ENCODE assay signal across 8 mouse cellular contexts in the genomic region with DNA sequence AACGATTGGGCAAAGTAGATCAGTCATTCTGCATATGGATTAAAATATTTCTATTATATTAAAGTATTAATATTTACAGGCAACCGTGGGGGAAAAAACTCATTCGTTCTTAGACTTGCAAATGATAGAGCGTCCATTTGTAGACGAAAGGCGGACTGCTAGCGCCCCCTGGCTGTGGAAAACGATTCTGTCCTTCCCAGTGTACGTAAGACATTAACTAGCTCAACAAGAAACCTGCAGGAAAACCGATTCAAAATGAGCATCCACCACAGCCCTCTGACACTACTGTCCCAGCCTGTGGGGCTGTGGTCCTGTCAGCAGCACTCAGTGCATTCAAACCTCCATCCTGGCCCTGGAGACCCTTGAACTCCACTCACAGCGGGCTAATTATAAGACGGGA. TPM values are rescaled to one million over a fixed set of nuclear protein-coding genes. Genes with fewer than 3 reads are reported as not detected.
A peak's percentile ranks its signal among the peaks of the same experiment; 100 is the strongest.
DNase-seq lines count a peak whose midpoint lies in the region; ATAC-seq and TF ChIP-seq lines count a peak whose summit lies in the region.

No protein-coding gene starts in this region.

- H3K4me3 ChIP-seq in kidney, embryonic 15.5 days (replicated peaks) = no peak overlapping the region
- no peak overlapping the region for H3K4me3 ChIP-seq in liver, postnatal 0 days (ENCODE audit: low read depth, low read length)

- 17% methylated on average over 12 of the region's 12 CpGs for WGBS in kidney, embryonic 15.5 days
- 17% methylated on average over 12 of the region's 12 CpGs for WGBS in liver, postnatal 0 days (ENCODE audit: insufficient replicate concordance)

- peak; percentile 52 for DNase-seq in kidney, adult 11 months
- DNase-seq in gastrocnemius, postnatal 25 days = peak; percentile 55
- DNase-seq in kidney, postnatal 10 days = peak; percentile 94
- DNase-seq in liver, postnatal 0 days = peak; percentile 86
- peak; percentile 19 for DNase-seq in ovary, adult 18-20 months (ENCODE audit: low spot score)
- DNase-seq in thymus, adult 18-20 months = peak; percentile 26 to 45

- TF ChIP-seq CTCF in liver, postnatal 0 days (IDR thresholded peaks at IDR 0.05; ENCODE audit: low read depth) = peak; percentile 86

- H3K4me1 ChIP-seq in kidney, embryonic 15.5 days = peaks cover 4% of the 10 kb centered on the region; the same call in 1 of the 2 replicates
- no peaks in the 10 kb centered on the region for H3K4me1 ChIP-seq in liver, postnatal 0 days (ENCODE audit: insufficient read depth)

- no peak for TF ChIP-seq EP300 in liver, postnatal 0 days (IDR thresholded peaks at IDR 0.05; ENCODE audit: low read depth)

- no peaks in the 10 kb centered on the region for H3K27me3 ChIP-seq in kidney, embryonic 15.5 days
- no peaks in the 10 kb centered on the region for H3K27me3 ChIP-seq in liver, postnatal 0 days (ENCODE audit: insufficient read depth, low read length)

- H3K4me2 ChIP-seq in kidney, embryonic 15.5 days = no peak overlapping the region
- H3K4me2 ChIP-seq in liver, postnatal 0 days (ENCODE audit: low read depth, low read length) = no peak overlapping the region

- ATAC-seq in kidney, embryonic 15.5 days (replicated peaks; ENCODE audit: low FRiP score) = no peak
- ATAC-seq in common myeloid progenitor, adult 5-6 weeks (replicated peaks; ENCODE audit: low read depth, poor library complexity, severe bottlenecking) = peak; percentile 87
- ATAC-seq in liver, postnatal 0 days = no peak

- no peak overlapping the region for H3K27ac ChIP-seq in kidney, embryonic 15.5 days
- H3K27ac ChIP-seq in liver, postnatal 0 days (ENCODE audit: low read depth) = no peak overlapping the region

- H3K36me3 ChIP-seq in kidney, embryonic 15.5 days = no peaks in the 10 kb centered on the region
- no peaks in the 10 kb centered on the region for H3K36me3 ChIP-seq in liver, postnatal 0 days (replicated peaks; ENCODE audit: insufficient read depth, low read length)

- no peak overlapping the region for H3K9ac ChIP-seq in kidney, embryonic 15.5 days
- no peak overlapping the region for H3K9ac ChIP-seq in liver, postnatal 0 days (replicated peaks)

- H3K9me3 ChIP-seq in kidney, embryonic 15.5 days (replicated peaks) = peaks cover 4% of the 10 kb centered on the region
- H3K9me3 ChIP-seq in liver, postnatal 0 days (ENCODE audit: low read length) = no peaks in the 10 kb centered on the region

RNA-seq across cellular contexts. Expression of gene Gfra1, which starts 13.7 kb away (rescaled TPM):
- 65.3 and 67.8 TPM in 2 replicates for polyA plus RNA-seq in kidney, embryonic 15.5 days (2015; fragmentation: Nextera tagmentation; extraction: Ambion mirVana)
- total RNA-seq in common myeloid progenitor, adult 5-6 weeks (2017) = 0.09 TPM in 1 of 2 replicates, not detected in the other
- 1 to 10 TPM; 2.1 to 3.2 TPM for total RNA-seq in gastrocnemius, postnatal 25 days (2021)
- 8.4 and 8.8 TPM in 2 replicates for polyA plus RNA-seq in liver, postnatal 0 days (2015; fragmentation: Nextera tagmentation; extraction: Ambion mirVana)

RNA-seq across cellular contexts. Expression of gene Ccdc172, which starts 42.4 kb away (rescaled TPM):
- not detected in 2 replicates for polyA plus RNA-seq in kidney, embryonic 15.5 days (2015; fragmentation: Nextera tagmentation; extraction: Ambion mirVana)
- total RNA-seq in common myeloid progenitor, adult 5-6 weeks (2017) = not detected in 2 replicates
- total RNA-seq in gastrocnemius, postnatal 25 days (2021) = not detected
- not detected in 2 replicates for polyA plus RNA-seq in liver, postnatal 0 days (2015; fragmentation: Nextera tagmentation; extraction: Ambion mirVana)

Comparison
In these comparisons a context has a peak if more than half of its experiments do, and no peak if none do; other contexts are left out.
1. DNase-seq: peak in every context shown above with its lines; median percentile 94 in kidney, postnatal 10 days; 86 in liver, postnatal 0 days; 55 in gastrocnemius, postnatal 25 days; 52 in kidney, adult 11 months; 36 in thymus, adult 18-20 months; 19 in ovary, adult 18-20 months.